Mouse (Mus musculus) layer of hippocampus, adult 18-20 months (tissue): ENCODE measurements at regions not wholly inside any gene's neighbourhood (a gene's known extent, or its start where the extent isn't known, plus 50 kb on each side); places are given as distances from the start of the nearest gene placed in this dataset.
A peak's percentile ranks its signal among the peaks of the same experiment; 100 is the strongest.

Source experiments
- DNase-seq, 2 experiments: peaks; one replicate each; pipeline ENCODE4 v3.0.0; 2022; ENCODE audit warnings: low spot score in 2 of 2

DNA sequence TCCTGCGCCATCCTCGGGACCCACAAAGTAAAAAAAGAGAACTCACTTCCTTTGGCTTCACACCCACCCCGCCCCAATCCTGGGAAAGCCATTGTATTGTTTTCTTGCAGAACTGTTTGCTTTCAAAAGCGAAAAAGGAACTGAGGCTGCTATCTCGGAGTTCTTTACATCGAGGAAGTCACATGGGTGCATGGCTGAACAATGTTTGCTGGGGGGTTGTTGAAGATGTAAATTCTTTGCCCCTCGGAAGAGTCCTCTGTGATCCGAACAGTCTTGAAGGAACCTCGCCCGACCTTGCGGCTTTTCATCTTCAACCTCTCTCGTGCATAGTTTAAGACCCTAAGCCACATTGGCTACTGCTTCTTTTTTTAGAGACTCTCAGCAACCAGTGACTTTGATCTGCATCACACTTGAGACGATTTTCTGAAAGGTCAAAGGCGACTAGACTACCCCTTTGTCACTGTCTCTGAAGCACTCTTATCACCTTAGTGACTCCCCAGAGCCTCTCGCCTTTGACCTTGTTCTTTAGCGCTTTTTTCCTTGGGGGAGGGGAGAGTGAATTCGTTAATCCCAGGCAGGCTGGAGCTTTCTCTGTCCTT, 197.9 kb downstream of the Dusp6 start:
- DNase-seq, result no peak

DNA sequence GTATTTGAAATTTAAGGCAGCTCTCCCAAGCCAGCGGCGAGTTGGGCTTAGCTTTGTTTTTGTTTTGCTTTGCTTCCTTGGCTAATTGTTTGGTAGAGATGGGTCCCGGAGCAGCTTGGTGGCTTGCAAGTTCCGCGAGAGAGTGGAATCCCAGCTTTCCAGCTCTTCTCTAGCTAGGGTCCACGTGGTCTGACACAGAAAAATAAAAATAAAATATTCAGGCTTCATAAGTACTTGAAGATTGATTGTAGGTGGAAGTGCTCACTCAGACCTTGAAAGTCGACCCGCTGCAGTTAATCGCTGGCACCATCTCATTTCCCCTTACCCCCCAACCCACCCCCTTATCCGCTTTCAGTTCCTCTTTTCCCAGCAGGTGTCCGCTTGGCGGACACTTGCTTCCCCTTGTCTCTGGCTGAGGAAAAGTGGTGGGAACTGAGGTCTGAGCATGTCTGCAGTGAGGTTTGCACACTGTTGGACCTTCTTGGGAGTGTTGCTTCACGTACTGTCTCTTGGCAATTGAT, 198.5 kb downstream of the Dusp6 start:
- no peak for DNase-seq

DNA sequence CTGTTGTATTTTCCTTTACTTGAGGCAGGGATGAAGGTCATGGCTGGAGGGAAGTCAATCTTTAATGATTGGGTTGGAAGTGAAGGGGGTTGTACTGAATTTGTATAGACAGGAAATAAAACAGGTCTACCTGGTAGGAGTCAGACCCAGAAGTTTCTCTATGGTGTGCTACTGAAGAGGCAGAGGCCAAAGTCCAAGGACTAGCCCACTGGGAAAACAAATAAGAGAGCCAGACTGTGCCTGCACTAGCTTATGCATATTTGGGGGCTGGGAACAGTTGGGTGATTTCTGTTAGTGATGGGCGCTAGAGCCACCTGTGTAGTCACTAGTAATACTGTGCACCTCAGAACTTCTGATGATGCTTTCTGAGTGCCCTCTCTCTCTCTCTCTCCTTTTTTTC, 203.7 kb downstream of the Dusp6 start:
- no peak for DNase-seq

DNA sequence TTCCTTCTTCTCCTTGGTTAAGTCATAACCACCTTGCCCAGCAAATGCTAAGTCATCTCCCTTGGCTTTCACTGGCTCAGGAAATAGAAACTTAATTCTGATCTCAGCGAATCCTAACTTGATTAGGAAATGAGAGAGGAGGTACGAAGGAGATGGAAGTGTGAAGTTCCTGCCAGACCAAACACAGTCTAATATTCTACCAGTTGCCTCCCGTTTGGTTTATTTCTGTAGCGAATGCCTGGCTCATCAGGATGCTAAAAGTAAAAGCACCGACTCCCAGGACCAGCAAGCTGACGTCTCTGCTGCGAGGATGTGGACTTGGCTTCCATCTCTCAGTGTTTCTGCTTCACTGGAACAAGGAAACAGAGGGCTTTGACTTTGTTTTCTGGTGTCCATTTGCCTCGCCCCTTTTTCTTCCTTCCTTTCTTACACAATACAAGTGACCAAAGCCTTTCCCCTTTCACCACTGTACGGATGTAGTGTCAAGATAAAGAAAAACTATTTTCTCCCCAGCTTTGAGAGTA, 204.3 kb downstream of the Dusp6 start:
- no peak for DNase-seq

DNA sequence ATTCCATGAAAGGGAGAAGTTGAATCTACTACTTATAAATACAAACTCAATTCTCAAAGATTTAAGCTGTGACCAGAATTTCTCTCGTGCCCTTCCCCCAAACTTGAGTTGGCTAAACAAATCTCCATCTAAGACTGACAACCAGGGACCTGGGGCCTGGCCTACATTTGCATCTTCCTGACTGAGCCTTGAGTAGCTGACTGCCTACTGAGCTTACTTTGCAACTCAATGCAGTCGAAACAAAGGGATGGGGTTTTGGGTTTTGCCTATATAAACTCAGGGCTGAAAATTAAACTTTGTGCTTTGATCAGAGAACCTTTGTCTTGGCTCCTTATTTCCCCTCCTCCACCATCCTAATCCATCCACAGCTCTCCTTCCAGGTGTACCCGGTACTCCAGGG, 205.9 kb downstream of the Dusp6 start:
- DNase-seq, result no peak

DNA sequence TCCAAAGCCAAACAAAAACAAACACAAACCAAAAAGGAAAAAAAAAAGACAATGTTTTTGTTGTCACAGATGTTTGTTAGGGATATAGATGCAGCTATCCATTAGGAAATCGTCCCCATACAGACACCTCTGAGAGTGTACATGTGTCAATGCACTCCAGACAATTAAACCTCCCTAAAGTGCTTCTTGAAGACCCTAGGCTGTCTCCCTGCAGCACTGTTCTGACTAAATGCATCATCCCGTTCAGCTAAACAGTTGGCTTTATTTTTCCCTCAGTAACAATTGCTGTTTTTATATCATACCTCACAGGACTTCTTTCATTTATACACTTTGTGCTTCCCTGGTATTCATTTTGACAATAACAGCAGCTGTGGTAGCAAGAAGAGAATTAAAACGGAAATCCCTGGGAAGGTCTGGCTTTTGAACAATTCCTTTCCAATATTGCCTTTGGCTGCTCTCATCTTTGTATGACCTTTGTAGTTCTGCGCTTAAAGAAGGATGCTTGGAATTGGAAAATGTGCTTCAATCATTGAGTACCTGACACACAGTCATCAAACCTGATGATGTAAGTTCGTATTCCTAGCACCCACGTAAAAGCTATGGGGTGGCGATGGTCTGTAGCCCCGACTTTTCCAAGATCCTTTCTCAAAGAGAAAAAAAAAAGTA, 208.9 kb downstream of the Dusp6 start:
- DNase-seq, result no peak

DNA sequence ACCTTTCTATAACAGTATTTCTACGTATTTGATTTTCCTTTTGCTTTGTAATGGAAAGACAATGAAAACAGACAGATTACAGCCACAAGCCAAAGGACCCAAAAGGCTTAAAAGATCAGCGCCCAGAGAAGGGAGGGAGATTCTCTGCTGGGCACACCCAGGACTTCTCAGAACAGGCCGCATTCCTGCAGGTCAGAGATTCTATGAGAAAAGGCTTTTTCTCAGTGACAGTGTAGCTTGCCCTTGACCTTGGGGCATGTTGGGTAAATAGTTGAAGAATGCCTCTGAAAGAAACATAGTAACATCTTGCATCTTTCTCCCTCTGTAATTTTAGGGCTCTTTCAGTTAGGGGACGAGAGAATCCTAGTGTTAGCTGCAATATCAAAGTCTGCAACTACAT, 209.8 kb downstream of the Dusp6 start:
- DNase-seq, result no peak

DNA sequence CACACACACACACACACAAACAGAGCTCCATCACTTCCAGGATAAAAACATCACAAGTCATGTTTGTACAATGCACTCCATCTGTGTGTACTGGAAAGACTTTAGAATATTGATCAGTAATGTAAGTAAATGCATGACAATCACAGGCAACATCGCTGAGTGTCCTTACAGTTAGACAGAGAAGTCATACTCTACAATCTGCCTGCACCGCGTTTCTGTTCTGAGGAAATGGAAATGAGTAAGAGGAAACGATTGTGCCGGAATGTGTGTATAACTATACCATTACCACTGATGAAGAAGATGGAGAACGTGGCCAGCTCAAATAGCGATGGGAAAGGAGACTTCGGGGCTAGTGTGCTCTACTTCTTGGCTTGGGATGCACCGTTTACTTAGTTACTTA, 210.7 kb downstream of the Dusp6 start:
- DNase-seq, result no peak

DNA sequence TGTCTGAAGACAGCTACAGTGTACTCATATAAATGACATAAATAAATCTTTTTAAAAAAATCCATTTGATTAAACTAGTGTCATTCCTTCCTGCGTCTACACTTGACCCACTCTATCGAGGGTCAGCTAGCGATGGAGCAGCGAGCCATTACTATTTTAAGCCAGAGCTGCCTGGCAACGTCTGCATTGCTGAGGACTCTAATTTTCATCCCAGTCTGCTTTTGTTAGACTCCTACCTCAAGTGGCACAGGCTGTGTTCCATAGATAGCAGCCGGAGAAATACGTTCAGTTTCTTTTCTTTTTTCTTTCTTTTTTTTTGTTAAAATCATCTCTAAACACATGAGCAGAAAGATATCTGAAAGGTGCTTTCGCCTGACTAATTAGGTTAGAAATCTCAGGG, 211.5 kb downstream of the Dusp6 start:
- DNase-seq, result no peak

DNA sequence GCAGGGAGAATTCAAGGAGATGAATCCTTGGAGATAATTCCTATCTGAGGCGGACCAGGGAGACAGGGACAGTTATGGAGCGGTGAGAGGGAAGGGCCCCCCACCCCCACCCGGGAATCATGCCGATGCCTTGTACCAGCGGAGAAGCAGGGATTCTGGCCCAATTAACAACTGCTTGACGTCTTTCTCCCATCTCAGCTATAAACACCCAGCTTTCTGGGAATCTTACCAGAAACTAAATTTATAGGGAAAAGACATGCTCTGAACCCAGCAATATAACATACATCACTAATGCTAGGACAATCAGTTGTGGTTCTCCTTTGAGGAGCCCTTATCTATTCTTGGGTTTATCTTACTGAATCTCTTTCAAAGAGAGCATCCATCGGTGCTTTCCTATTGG, 213.2 kb downstream of the Dusp6 start:
- no peak for DNase-seq

DNA sequence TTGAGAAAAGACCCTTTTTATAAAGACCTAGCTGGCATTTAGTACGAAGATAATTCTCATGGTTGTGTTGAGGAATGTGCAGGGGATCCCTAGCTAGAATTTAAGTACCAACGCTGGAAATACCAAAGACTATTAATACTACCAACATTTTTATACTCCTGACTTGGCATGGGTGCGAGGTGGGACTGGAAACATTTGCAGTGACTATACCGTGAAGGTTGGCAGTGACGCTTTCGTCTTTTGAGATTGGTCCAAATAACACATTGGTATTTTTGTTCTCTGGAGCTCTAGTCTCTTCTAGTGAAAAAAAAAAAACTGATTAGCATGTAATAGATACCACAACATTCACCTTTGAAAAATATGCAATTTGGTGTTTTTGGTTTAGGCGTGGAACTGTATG, 213.7 kb downstream of the Dusp6 start:
- DNase-seq, result no peak

DNA sequence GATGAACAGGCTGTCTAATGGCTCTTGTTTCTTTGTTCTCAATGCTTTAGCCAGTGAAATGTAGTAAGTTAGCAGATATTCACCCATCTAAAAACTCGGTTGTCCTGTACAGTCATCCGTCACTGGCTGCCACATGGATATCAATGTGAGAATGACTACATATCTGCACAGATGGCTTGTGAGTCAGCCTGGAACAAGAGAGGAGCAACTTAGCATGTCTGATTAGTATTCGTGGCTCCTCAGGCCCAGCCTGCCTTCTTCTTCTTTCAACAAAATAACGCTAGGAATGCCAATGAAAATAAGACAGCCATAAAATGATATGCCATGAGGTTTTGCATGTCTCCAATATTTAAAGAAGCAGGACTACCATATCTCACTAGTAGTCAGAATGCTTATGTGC, 217.5 kb downstream of the Dusp6 start:
- DNase-seq, result peak; percentile 74 to 85

DNA sequence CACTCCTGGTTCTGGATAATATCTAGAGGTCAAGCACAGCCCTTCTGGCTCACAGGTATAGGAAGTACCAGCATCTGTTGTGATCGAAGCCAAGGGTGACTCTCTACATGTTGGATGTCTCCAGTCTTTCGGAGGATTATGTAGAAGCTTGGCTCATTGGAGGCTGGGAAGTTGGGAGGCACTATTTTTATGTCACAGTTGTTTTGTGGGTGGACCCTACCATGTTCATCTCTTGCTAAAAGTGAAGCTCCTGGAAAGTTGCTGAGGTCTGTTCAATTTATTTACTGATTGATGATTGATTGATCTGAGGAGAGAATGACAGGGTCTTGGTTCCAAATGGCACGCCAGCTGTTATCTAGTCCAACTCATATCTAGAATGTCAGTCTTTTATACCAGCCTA, 219.0 kb downstream of the Dusp6 start:
- DNase-seq, result peak in 1 of 2 experiments; percentile 61

DNA sequence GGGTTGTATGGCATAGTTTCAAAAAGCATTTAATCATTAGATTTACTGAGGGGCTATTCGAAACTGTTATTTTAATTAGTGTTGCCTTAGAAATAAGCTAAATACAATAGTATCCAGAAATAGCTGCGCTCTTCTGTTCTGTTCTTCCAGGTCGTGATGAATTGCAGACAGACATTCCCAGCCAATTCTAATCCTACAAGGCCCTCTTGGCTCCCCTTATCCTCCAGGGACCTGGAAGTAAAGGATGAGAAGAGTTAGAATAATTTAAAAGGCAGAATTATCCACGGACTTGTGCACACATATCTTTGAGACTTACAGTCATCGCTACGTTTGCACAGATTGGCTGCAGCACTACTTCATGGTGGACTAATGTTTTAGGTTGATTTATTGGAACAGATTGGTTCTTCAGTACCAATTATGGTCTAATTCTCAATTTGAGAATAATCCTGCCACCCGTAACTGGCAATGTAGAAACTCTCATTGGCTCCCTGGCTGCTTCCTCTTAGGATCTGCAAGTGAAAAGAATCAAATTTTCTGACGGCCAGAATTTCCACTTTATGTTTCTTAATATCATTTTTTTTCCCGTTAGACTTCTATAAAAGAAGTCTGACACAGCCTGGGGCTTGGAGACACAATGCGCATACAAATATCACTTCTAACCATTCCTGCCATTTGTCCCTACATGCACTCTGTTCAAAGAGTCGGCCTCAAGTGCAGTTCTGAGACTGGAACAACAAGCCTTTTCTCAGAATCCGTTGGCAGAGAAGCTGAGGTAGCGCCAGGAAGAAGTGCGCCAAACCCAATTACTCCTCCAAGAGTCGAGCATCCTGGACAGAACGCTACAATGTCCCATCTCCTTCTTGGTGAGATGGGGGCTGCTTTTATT, 225.4 kb downstream of the Dusp6 start:
- peak in 1 of 2 experiments; percentile 42 for DNase-seq

DNA sequence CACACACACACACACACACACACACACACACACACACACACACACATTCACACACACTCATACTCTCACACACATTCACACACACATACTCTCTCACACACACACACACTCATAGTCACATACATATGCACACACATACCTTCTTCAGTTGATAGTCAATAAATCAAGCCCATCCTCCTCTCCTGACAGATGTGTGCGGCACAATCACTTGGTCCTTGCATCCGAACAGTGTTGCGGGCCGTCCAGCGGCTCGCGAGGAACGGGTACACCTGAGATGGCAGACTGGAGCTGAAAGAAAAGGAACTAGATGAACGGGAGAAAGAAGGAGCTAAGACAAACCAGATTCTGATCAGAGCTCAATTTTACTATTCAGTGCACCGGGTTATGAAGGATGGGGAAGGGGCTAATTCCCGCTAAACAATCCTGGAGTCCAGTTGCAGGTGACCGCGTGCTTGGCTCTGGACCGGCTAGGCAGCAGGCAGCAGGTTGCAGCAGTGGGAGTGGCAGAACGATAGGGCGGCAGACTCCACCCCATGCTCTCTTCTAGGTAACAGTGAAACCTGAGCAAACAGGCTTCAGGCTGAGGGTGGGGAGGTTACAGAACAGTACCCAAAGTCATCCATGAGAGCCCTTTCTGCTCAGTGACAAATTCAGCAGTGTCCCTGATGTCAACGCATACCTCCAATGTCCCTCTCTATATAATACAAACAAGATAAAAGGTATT, 247.8 kb downstream of the Csl start:
- DNase-seq, result no peak

DNA sequence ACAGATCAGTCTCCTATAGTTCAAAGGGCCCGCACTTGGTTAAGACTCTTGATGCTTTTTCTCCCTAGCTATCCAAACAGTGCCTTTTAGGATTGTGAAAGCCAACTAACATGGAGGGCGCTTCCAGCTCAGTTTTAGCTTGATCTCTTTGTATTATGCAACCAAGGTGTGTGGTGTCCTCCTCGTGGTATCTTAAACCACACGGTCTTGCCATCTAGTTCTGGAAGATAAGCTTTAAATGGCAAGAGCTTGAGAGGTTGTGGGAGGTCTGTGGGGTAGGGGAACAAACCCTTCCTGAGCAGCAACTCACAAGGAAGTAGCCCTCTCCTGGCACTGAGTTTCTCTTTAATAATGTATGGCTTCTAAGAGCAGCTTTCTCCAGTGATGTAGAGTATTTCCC, 241.5 kb downstream of the Csl start:
- DNase-seq, result no peak

DNA sequence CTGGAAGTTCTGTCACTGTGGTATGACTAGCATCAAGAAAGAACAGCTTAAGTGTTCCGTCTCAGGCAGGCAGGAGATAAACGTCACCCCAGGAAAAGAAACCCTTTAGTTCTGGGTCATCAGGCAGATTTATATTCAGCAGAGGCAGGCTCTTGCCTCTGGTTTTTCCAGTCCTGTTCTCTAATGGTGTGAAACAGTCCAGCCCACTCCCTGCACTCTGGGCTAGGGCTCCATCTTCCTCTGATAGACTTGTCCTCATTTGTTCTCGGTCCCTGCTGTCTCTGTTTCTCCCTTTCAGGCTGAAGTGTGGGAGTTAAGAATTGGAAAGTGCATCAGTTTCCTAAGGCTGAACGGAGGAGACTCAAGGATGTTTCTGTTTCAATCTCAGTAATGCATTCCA, 240.0 kb downstream of the Csl start:
- peak in 1 of 2 experiments; percentile 36 for DNase-seq

DNA sequence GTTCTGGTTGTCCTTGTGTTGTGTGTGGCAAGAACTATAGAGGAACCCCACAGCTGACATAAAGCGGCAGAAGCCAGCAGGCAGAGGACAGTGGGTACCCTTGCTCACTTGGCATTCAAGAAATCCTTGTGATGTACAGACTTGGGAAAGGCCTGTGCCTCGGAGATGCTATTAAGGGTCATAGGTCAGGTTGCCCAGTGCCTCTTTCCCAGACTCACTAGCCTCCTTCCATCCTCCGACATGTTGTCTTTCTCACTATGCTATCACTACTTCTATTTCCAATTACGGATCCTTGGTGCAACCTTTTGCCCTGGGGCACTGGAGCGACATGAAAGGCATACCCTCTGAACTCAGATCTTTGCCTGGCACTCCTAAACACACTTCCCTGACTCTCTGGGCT, 235.6 kb downstream of the Csl start:
- DNase-seq, result no peak

DNA sequence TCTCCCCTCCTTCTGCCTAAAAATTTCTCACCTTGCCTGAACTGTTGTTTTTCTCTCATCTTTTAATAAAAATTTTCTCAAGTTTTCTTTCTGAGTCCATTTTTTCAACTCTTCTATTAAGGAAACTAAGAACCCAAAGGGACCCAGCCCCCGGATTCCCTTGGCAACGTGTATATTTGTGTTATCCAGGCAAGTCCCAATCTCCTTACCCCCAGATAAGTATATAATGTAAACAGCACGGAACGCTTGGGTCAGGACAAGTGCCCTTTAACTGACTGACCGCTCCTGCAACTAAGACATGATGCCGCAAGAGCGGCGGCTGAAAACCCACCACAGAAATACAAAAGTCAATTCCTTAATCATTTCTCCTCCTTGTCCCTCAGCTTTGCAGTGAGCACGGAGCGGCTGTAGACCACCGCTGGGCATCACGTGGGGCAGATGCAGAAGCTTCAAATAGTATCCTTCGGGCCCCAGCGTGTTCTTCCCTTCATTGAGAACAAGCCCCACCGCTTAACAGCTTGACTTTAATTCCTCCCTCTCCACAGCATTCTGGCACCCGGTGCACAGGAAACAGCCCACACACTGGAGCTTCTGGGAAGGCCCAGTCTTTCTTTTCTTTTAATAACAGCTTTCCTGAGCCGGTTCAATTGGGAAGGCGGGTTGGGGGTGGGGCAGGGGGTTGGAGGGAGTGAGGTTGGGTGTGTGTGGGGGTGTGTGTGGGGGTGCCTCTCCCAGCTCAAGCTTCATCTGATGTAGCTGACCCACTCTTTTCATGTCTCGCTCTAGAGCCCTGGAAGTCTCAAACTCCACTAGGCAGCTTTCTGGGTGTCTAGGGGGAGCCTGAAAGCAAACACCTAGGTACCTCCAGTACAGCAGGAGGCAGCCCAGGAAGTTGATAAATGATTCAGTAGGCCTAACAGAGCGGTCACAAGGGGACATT, 234.9 kb downstream of the Csl start:
- DNase-seq, result peak; percentile 51 to 67

DNA sequence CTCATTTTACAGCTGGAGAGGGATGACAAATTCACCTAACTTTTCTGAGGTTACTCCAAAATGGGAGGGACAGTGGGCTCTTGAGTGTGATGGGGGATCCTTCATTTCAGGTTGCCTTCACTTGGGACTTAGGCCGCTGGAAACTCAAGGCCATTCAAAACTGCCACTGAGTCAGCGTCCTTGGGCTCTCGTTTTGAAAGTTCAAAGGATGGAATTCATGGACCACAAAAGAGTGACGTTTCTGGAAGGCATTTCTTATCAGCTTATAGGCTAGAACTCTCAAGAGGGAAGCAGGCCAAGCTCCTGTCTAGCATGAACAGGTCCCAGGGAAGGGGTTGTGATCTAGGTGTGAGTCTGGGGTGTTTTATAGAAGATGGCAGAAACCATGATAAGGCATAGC, 233.3 kb downstream of the Csl start:
- DNase-seq, result no peak
